Mouse (Mus musculus) NIH3T3 (cell line): ENCODE data around the gene Gm5129.
"Not testable (repeated sequence)": the region's sequence is repeated elsewhere in the genome, so short reads cannot be mapped to it uniquely, and the experiment has no call there.

Experiments
- DNase-seq: peaks from one replicate; pipeline ENCODE4 v3.0.0-alpha.2; 2012; ENCODE audit warnings: low read depth

The Gm5129 gene

GRCm38 (mm10) chr5:29735557-29736061, at the start of gene Gm5129, which contains the start of gene Dnajb6:
Gene Gm5129, minus strand, starts transcription at chr5:29735936.
Gene Dnajb6, plus strand, starts transcription at chr5:29735688.
- DNase-seq = peak; percentile 97

- not testable (repeated sequence) for DNase-seq
These were observed 49.2 kb upstream of the Gm5129 start for GRCm38 (mm10) chr5:29784906-29785305.

GRCm38 (mm10) chr5:29782261-29782660, 46.5 kb upstream of the Gm5129 start:
- DNase-seq = no peak

GRCm38 (mm10) chr5:29779733-29780132, 44.0 kb upstream of the Gm5129 start:
- DNase-seq = not testable (repeated sequence)

GRCm38 (mm10) chr5:29778029-29778428, 42.3 kb upstream of the Gm5129 start:
- no peak for DNase-seq

GRCm38 (mm10) chr5:29775437-29775836, 39.7 kb upstream of the Gm5129 start:
- DNase-seq = no peak

- DNase-seq = no peak
These were observed 37.9 kb upstream of the Gm5129 start for GRCm38 (mm10) chr5:29773460-29774150.

- DNase-seq = peak; percentile 25
These were observed 37.1 kb upstream of the Gm5129 start for GRCm38 (mm10) chr5:29772651-29773330.

GRCm38 (mm10) chr5:29772038-29772437, 36.3 kb upstream of the Gm5129 start:
- peak; percentile 64 for DNase-seq

GRCm38 (mm10) chr5:29770935-29771334, 35.2 kb upstream of the Gm5129 start:
- peak; percentile 43 for DNase-seq

GRCm38 (mm10) chr5:29759318-29759717, 23.6 kb upstream of the Gm5129 start:
- DNase-seq = no peak

GRCm38 (mm10) chr5:29752894-29753293, 17.2 kb upstream of the Gm5129 start:
- DNase-seq = no peak

GRCm38 (mm10) chr5:29751306-29751705, 15.6 kb upstream of the Gm5129 start:
- peak; percentile 58 for DNase-seq

GRCm38 (mm10) chr5:29747661-29748060, 11.9 kb upstream of the Gm5129 start:
- no peak for DNase-seq

- DNase-seq = no peak
These were observed 5.4 kb upstream of the Gm5129 start for GRCm38 (mm10) chr5:29741093-29741492.

- no peak for DNase-seq
These were observed 4.9 kb upstream of the Gm5129 start for GRCm38 (mm10) chr5:29740651-29741050.

- no peak for DNase-seq
These were observed 2.3 kb upstream of the Gm5129 start for GRCm38 (mm10) chr5:29738076-29738475.

GRCm38 (mm10) chr5:29737471-29737870, 1.7 kb upstream of the Gm5129 start:
- DNase-seq = no peak

- DNase-seq = no peak
These were observed 1.2 kb upstream of the Gm5129 start for GRCm38 (mm10) chr5:29736942-29737341.

GRCm38 (mm10) chr5:29736073-29736900, 551 bp upstream of the Gm5129 start:
- peak; percentile 46 for DNase-seq

- DNase-seq = no peak
These were observed 765 bp downstream of the Gm5129 start for GRCm38 (mm10) chr5:29734831-29735510.

GRCm38 (mm10) chr5:29726070-29726469, 9.7 kb downstream of the Gm5129 start:
- DNase-seq = not testable (repeated sequence)
